Mouse (Mus musculus) heart, adult 2 months (tissue): ENCODE measurements around the gene Lce1k. TPM values are rescaled to one million over a fixed set of nuclear protein-coding genes. Genes with fewer than 3 reads are reported as not detected.
"Not testable (repeated sequence)": the region's sequence is repeated elsewhere in the genome, so short reads cannot be mapped to it uniquely, and the experiment has no call there.

Source experiments
- DNase-seq, 2 experiments: peaks; one replicate each; pipeline ENCODE4 v3.0.0; 2021
- H3K27ac ChIP-seq: fragments of 200-600 bp; 2 replicates; pipeline ENCODE4 v1.8.1; 2022
- H3K27me3 ChIP-seq: fragments of 200-500 bp; 2 replicates; pipeline ENCODE4 v1.6.1; 2012; ENCODE audit warnings: mild to moderate bottlenecking, low read length, inconsistent platforms, mixed read lengths; ENCODE audit not compliant: control insufficient read depth, insufficient read depth
- H3K36me3 ChIP-seq: fragments of 200-500 bp; 2 replicates; pipeline ENCODE4 v1.6.1; 2012; ENCODE audit warnings: low read length, inconsistent platforms; ENCODE audit not compliant: control insufficient read depth, insufficient read depth
- H3K4me1 ChIP-seq: fragments of 200-500 bp; 2 replicates; pipeline ENCODE4 v1.6.1; 2011; ENCODE audit warnings: low read length; ENCODE audit not compliant: control insufficient read depth, insufficient read depth
- H3K4me3 ChIP-seq: fragments of 200-600 bp; 2 replicates; pipeline ENCODE4 v1.8.1; 2022
- H3K79me2 ChIP-seq: fragments of 200-500 bp; replicated peaks from 2 replicates; pipeline ENCODE4 v1.6.1; 2012; ENCODE audit warnings: mild to moderate bottlenecking, inconsistent platforms, low read length, moderate library complexity, mixed read lengths; ENCODE audit not compliant: control insufficient read depth, insufficient read depth
- H3K9ac ChIP-seq: fragments of 200-500 bp; 2 replicates; pipeline ENCODE4 v1.6.1; 2012; ENCODE audit warnings: low read depth, mild to moderate bottlenecking, control low read depth, inconsistent platforms, low read length, mixed read lengths
- CTCF ChIP-seq: fragments of 200-600 bp; IDR thresholded peaks from 2 replicates; pipeline ENCODE4 v1.8.1; 2022; ENCODE audit warnings: antibody characterized with exemption, mild to moderate bottlenecking, moderate library complexity
- EP300 ChIP-seq: fragments of 200-500 bp; IDR thresholded peaks from 2 replicates; pipeline ENCODE4 v1.6.1; 2011; ENCODE audit warnings: low read depth, low read length, control low read depth; ENCODE audit not compliant: insufficient read depth
- POLR2A ChIP-seq: fragments of 200-500 bp; IDR thresholded peaks from 2 replicates; pipeline ENCODE4 v1.6.1; 2011; ENCODE audit warnings: mild to moderate bottlenecking, low read depth, low read length, control low read depth; ENCODE audit not compliant: insufficient read depth
- WGBS: fragments of 180-500 bp; shearing (Covaris S2); methylation state at CpG from one replicate; pipeline ENCODE4 v1.1.7; 2018; 5-methylcytosine and 5-hydroxymethylcytosine counted together
- intact Hi-C: fragments of 180-260 bp; cut with DNase I; formaldehyde crosslinking; loops from one replicate; pipeline ENCODE4 v1.15.1; 2025
- long read RNA-seq: library from polyadenylated mRNA; stranded (forward); transcript quantifications from one replicate; pipeline ENCODE4 v2.0.0, GENCODE M21; 2021
- polyA plus RNA-seq: library from polyadenylated mRNA; depleted of rRNA; stranded (reverse); fragments of >200 nt; gene quantifications from 2 replicates; pipeline ENCODE4 v1.2.3, GENCODE M21; 2012; rRNA removed
- total RNA-seq, 2 experiments: library from RNA; stranded (reverse); gene quantifications; 2 replicates each; pipeline ENCODE4 v1.2.3; 2021

Lce1k gene
- total RNA-seq (not detected), polyA plus RNA-seq (not detected in 2 replicates)
- long read RNA-seq = 0 reads

DNA sequence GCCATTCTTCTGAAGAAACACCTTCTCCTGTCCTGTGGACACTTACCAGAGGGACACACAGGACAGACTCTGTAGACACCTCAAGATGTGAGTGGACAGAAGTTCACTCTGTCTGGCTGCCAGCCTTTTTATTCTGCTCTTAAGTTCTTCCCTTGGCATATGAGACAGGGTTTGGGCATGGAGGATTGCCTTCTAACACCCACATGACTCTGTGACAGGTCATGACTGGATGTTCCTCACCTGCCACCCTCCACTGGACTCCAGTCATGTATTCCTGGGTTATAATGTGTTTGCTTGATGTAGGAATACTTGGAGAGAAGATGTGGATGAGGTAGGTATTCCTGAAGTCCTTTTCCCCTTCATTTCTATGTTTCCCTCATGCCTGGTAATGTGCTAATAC is at the start of gene Lce1k:
Lce1k (minus strand) TSS at position 101 of the 400 bp plus-strand sequence.
- no peak for TF ChIP-seq CTCF
- no peak for DNase-seq
- H3K36me3 ChIP-seq = no peaks in the 10 kb centered on the region
- H3K27ac ChIP-seq = no peak within 1 kb of the TSS
- H3K4me1 ChIP-seq = no peaks in the 10 kb centered on the region
- H3K4me3 ChIP-seq = no peak within 1 kb of the TSS
- no peaks in the 10 kb centered on the region for H3K27me3 ChIP-seq
- H3K79me2 ChIP-seq = no peaks in the 10 kb centered on the region
- H3K9ac ChIP-seq = no peak within 1 kb of the TSS
- intact Hi-C loops = no loop called here

GRCm38 (mm10) chr3:92851186-92851585 is 43.5 kb upstream of the Lce1k start, which contains the start of gene Lce1l:
Gene Lce1l, minus strand, starts transcription at chr3:92851286.
- H3K27me3 ChIP-seq = no peaks in the 10 kb centered on the region
- H3K27ac ChIP-seq = no peak within 1 kb of the TSS
- no peak within 1 kb of the TSS for H3K9ac ChIP-seq
- no peaks in the 10 kb centered on the region for H3K4me1 ChIP-seq
- no peaks in the 10 kb centered on the region for H3K79me2 ChIP-seq
- no peaks in the 10 kb centered on the region for H3K36me3 ChIP-seq
- no peak for DNase-seq
- TF ChIP-seq EP300 = no peak
- TF ChIP-seq POLR2A = no peak
- no peak for TF ChIP-seq CTCF
- WGBS = 72% methylated on average over 3 of the region's 3 CpGs
- H3K4me3 ChIP-seq = no peak within 1 kb of the TSS
- intact Hi-C loops = no loop called here

GRCm38 (mm10) chr3:92827108-92827507 is 19.4 kb upstream of the Lce1k start, which contains the start of gene Kprp:
Gene Kprp, minus strand, starts transcription at chr3:92827247.
- Histone ChIP-seq H3K4me1 (no peaks in the 10 kb centered on the region), H3K9ac (no peak within 1 kb of the TSS), H3K27ac (no peak within 1 kb of the TSS), H3K36me3 (no peaks in the 10 kb centered on the region), H3K79me2 (no peaks in the 10 kb centered on the region), H3K4me3 (no peak within 1 kb of the TSS), H3K27me3 (no peaks in the 10 kb centered on the region)
- TF ChIP-seq EP300 = no peak
- TF ChIP-seq POLR2A = no peak
- TF ChIP-seq CTCF = no peak
- 3% methylated on average over 1 of the region's 1 CpGs for WGBS
- DNase-seq = no peak
- intact Hi-C loops = no loop called here

DNA sequence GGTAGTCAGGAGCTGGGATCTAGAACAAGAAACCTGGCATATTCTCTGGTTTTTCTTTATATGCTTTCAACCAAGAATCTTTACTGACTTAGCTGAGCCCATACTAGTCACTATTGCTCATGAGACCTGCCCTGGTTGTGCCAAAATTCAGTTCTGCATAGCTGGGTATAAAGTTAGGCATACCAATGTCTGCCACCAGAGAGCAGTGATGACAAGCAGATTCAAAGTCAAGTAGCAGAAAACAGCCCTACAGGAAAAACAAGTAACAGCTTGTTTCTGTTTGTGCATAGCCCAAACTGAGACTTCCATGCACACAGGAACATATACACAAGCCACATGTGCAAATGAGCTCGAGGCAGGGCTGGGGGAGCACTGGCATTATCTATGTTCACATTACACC is 18.1 kb upstream of the Lce1k start:
- intact Hi-C loops = no loop called here
- no peak for DNase-seq
- Histone ChIP-seq H3K79me2 (no peaks in the 10 kb centered on the region), H3K27me3 (no peaks in the 10 kb centered on the region), H3K9ac (no peak overlapping the region), H3K36me3 (no peaks in the 10 kb centered on the region), H3K4me1 (no peaks in the 10 kb centered on the region), H3K27ac (no peak overlapping the region), H3K4me3 (no peak overlapping the region)
- WGBS = 6% methylated on average over 1 of the region's 1 CpGs
- TF ChIP-seq EP300 (no peak), POLR2A (no peak), CTCF (no peak)

- H3K36me3 ChIP-seq, H3K79me2 ChIP-seq, H3K9ac ChIP-seq, H3K27me3 ChIP-seq, DNase-seq, H3K4me1 ChIP-seq, H3K4me3 ChIP-seq, intact Hi-C loops, H3K27ac ChIP-seq: not testable (repeated sequence)
- WGBS = 80% methylated on average over 2 of the region's 2 CpGs
Observed at GRCm38 (mm10) chr3:92816036-92816435, 8.3 kb upstream of the Lce1k start.

DNA sequence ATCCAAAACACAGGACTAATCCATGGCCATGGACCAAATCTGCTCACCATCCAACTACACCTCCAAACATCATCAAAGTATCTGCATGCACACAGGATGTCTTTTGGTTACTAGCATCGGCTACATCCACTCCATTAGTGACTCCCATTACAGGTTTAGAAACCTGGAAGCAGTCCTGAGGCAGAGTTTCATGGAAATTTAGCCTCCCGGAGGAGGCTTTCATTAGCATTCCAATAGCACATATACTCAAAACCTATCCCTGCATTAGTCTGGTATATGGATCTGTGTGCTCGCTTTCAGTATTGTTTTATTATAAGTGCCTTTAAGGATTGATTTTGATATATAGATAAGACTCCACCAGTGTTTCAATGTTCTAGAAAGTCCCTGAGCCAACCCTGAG is 7.9 kb upstream of the Lce1k start:
- no peaks in the 10 kb centered on the region for H3K79me2 ChIP-seq
- H3K27ac ChIP-seq = no peak overlapping the region
- H3K27me3 ChIP-seq = no peaks in the 10 kb centered on the region
- WGBS = 78% methylated on average over 3 of the region's 3 CpGs
- intact Hi-C loops = no loop called here
- no peaks in the 10 kb centered on the region for H3K4me1 ChIP-seq
- DNase-seq = no peak
- no peaks in the 10 kb centered on the region for H3K36me3 ChIP-seq
- no peak overlapping the region for H3K4me3 ChIP-seq
- TF ChIP-seq CTCF (no peak), EP300 (no peak), POLR2A (no peak)
- H3K9ac ChIP-seq = no peak overlapping the region
